Mouse (Mus musculus): ENCODE measurements around the gene Rpp25l. TPM values are rescaled to one million over a fixed set of nuclear protein-coding genes. Genes with fewer than 3 reads are reported as not detected.
"Not testable (repeated sequence)": the region's sequence is repeated elsewhere in the genome, so short reads cannot be mapped to it uniquely, and the experiment has no call there.

Gene Rpp25l
- 9.0 and 13.5 TPM in 2 replicates for polyA plus RNA-seq (2012; ENCODE audit: insufficient read depth, insufficient read length, missing spikeins)

- H3K4me1 ChIP-seq (ENCODE audit: control insufficient read depth, insufficient read depth, insufficient read length, low read length), result peaks cover 4% of the 10 kb centered on the region
- peak within 1 kb of the TSS; percentile 74 for H3K27ac ChIP-seq (replicated peaks; ENCODE audit: low read depth, low read length)
- peak within 1 kb of the TSS; percentile 96 for H3K4me3 ChIP-seq (ENCODE audit: insufficient read depth, low read depth, low read length)
These were observed at the start of gene Rpp25l for GRCm38 (mm10) chr4:41713197-41714067. Gene Rpp25l (minus strand): TSS chr4:41713534.

DNA sequence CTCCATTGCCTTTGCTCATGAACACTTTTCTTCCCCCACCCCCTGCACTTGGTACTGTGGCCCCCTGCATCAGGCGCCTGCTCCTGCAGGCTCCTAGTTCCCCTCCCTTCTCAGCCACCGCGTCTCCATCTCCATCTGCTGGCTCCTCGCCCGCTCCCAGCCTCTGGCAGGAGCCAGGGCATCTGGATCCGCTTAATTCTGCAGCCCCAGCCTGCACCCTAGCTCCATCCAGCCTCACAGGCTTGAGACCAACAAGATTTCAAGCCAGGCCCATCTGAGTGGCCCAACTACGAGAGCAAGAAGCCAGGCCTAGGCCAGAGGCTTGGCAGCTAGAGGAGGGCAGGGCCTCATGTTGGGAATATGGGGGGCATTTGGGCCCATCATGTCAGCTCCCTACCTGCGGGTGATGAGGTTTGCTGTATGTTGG lies 49.4 kb upstream of the Rpp25l start:
- 0 out of 2 replicates have a peak overlapping the region, but pooled peaks have one; percentile 7 for H3K4me3 ChIP-seq (ENCODE audit: insufficient read depth, low read depth, low read length)
- not testable (repeated sequence) for H3K4me1 ChIP-seq (ENCODE audit: control insufficient read depth, insufficient read depth, insufficient read length, low read length); H3K27ac ChIP-seq (replicated peaks; ENCODE audit: low read depth, low read length)

GRCm38 (mm10) chr4:41762099-41762687 lies 48.9 kb upstream of the Rpp25l start:
- Histone ChIP-seq H3K27ac (replicated peaks; ENCODE audit: low read depth, low read length) (no peak overlapping the region), H3K4me3 (ENCODE audit: insufficient read depth, low read depth, low read length) (0 out of 2 replicates have a peak overlapping the region, but pooled peaks have one; percentile 7), H3K4me1 (ENCODE audit: control insufficient read depth, insufficient read depth, insufficient read length, low read length) (peaks cover 7% of the 10 kb centered on the region)

DNA sequence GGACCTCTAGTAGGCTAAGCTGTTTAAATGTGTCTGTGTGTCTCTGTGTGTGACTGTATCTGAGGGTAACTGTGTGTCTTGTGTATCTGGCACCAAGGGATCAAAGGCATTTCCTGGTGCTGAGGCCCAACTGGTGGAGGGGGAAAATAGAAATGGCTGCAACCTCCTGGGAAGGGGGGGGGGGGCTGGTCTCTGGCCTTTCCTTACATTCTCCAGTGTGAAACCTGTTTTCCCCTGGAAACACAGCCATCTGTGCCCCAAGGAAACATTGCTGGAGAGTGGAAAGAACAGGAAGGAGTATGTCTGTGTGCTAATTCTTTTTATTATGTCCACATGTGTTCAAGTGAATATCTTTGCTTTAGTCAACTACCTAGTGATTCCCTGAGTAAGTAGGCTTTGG lies 48.3 kb upstream of the Rpp25l start:
- H3K4me3 ChIP-seq (ENCODE audit: insufficient read depth, low read depth, low read length), result peak overlapping the region; percentile 63; the same call in 1 of the 2 replicates
- H3K4me1 ChIP-seq (ENCODE audit: control insufficient read depth, insufficient read depth, insufficient read length, low read length), result peaks cover 7% of the 10 kb centered on the region
- no peak overlapping the region for H3K27ac ChIP-seq (replicated peaks; ENCODE audit: low read depth, low read length)

DNA sequence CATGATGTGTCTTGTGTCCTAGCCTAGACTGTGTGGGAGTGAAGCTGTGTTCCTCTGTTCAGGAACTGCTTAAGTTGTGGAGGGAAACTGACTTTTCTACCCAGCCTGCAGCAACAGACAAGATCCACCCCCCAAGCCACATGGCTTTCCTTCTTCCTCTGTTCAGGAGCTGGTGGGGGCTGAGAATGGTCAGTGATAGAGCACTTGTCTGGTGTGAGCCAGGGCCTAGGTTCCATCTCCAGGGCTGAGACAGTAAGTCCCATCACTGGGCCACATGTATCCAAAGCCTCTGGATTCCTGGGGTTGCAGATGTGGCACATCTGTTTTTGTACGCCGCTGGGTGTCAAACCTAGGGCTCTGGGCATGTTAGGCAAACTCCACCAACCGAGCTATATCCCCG lies 47.6 kb upstream of the Rpp25l start:
- peak overlapping the region; percentile 63 for H3K4me3 ChIP-seq (ENCODE audit: insufficient read depth, low read depth, low read length)
- H3K27ac ChIP-seq (replicated peaks; ENCODE audit: low read depth, low read length), result peak overlapping the region; percentile 50
- H3K4me1 ChIP-seq (ENCODE audit: control insufficient read depth, insufficient read depth, insufficient read length, low read length), result peaks cover 7% of the 10 kb centered on the region

- Histone ChIP-seq H3K27ac (replicated peaks; ENCODE audit: low read depth, low read length) (peak overlapping the region; percentile 69), H3K4me1 (ENCODE audit: control insufficient read depth, insufficient read depth, insufficient read length, low read length) (peaks cover 7% of the 10 kb centered on the region), H3K4me3 (ENCODE audit: insufficient read depth, low read depth, low read length) (peak overlapping the region; percentile 63)
These were observed 47.0 kb upstream of the Rpp25l start for GRCm38 (mm10) chr4:41760288-41760721.

GRCm38 (mm10) chr4:41759656-41760287 lies 46.4 kb upstream of the Rpp25l start:
- Histone ChIP-seq H3K4me3 (ENCODE audit: insufficient read depth, low read depth, low read length) (peak overlapping the region; percentile 31; the same call in 1 of the 2 replicates), H3K4me1 (ENCODE audit: control insufficient read depth, insufficient read depth, insufficient read length, low read length) (peaks cover 9% of the 10 kb centered on the region), H3K27ac (replicated peaks; ENCODE audit: low read depth, low read length) (peak overlapping the region; percentile 69)

- H3K4me1 ChIP-seq (ENCODE audit: control insufficient read depth, insufficient read depth, insufficient read length, low read length), result peaks cover 10% of the 10 kb centered on the region
- peak overlapping the region; percentile 69 for H3K27ac ChIP-seq (replicated peaks; ENCODE audit: low read depth, low read length)
- no peak overlapping the region for H3K4me3 ChIP-seq (ENCODE audit: insufficient read depth, low read depth, low read length)
These were observed 45.9 kb upstream of the Rpp25l start for GRCm38 (mm10) chr4:41759206-41759605.

DNA sequence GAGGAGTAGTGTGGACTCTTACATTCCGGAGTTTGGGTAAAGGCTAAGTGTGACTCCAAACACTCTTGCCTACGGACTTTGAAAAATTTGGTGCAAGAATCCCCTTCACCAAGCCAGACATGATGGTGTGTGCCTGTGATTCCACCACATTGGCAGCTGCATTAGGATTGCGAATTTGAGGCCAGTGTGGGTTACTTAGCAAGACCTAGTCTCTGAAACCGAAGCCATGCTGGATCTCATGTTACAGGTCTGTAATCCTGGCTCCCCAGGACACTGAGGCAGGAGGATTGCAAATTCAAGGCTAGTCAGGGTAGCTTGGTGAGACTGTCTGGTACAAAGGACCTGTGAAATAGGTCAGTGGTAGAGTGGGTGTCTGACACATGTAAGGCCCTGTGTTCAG lies 45.4 kb upstream of the Rpp25l start:
- peaks cover 10% of the 10 kb centered on the region for H3K4me1 ChIP-seq (ENCODE audit: control insufficient read depth, insufficient read depth, insufficient read length, low read length)
- H3K27ac ChIP-seq (replicated peaks; ENCODE audit: low read depth, low read length), result no peak overlapping the region
- H3K4me3 ChIP-seq (ENCODE audit: insufficient read depth, low read depth, low read length), result no peak overlapping the region

GRCm38 (mm10) chr4:41758021-41758420 lies 44.7 kb upstream of the Rpp25l start:
- Histone ChIP-seq H3K4me3 (ENCODE audit: insufficient read depth, low read depth, low read length) (no peak overlapping the region), H3K27ac (replicated peaks; ENCODE audit: low read depth, low read length) (no peak overlapping the region)

DNA sequence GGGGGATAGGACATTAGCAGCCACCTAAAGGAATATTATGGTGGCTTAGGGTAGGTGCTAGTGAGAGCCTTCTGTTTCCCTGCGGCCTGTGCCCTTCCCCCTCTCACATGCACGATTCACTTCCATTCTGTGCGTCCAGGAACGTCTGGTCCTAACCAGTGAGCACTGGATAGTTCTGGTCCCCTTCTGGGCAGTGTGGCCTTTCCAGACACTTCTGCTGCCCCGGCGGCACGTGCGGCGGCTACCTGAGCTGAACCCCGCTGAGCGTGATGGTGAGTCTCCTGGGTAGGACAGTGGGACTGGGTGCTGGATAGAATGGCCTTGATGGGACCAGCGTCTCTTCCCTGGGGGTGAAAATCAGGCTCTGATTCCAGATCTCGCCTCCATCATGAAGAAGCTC lies 44.0 kb upstream of the Rpp25l start:
- peaks cover 8% of the 10 kb centered on the region for H3K4me1 ChIP-seq (ENCODE audit: control insufficient read depth, insufficient read depth, insufficient read length, low read length)
- H3K27ac ChIP-seq (replicated peaks; ENCODE audit: low read depth, low read length), result no peak overlapping the region
- H3K4me3 ChIP-seq (ENCODE audit: insufficient read depth, low read depth, low read length), result no peak overlapping the region

More at GRCm38 (mm10) chr4:41758021-41758420, 44.7 kb upstream of the Rpp25l start:
- H3K4me1 ChIP-seq (ENCODE audit: control insufficient read depth, insufficient read depth, insufficient read length, low read length), result peaks cover 10% of the 10 kb centered on the region

DNA sequence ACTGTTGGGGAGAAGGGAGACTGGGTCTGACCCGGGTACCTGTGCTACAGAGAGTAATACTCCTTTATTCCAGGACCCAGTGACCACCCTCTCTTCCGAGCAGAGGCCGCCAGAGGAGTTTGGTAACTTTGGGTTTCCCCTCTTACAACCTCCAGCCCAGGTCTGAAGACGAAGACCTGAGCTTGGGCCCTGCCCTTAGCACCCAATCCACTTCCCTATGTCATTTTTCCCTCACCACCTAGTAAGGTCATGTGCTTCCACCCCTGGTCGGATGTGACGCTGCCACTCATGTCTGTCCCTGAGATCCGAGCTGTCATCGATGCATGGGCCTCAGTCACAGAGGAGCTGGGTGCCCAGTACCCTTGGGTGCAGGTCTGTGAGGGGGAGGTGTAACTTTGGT lies 43.1 kb upstream of the Rpp25l start:
- Histone ChIP-seq H3K4me3 (ENCODE audit: insufficient read depth, low read depth, low read length) (peak overlapping the region; percentile 81), H3K4me1 (ENCODE audit: control insufficient read depth, insufficient read depth, insufficient read length, low read length) (peaks cover 8% of the 10 kb centered on the region), H3K27ac (replicated peaks; ENCODE audit: low read depth, low read length) (no peak overlapping the region)

- Histone ChIP-seq H3K4me3 (ENCODE audit: insufficient read depth, low read depth, low read length) (peak within 1 kb of the TSS; percentile 81), H3K27ac (replicated peaks; ENCODE audit: low read depth, low read length) (peak within 1 kb of the TSS; percentile 90), H3K4me1 (ENCODE audit: control insufficient read depth, insufficient read depth, insufficient read length, low read length) (peaks cover 3% of the 10 kb centered on the region; the same call in 1 of the 2 replicates)
These were observed 42.3 kb upstream of the Rpp25l start, which contains the start of gene Sigmar1 for GRCm38 (mm10) chr4:41755338-41756305. Gene Sigmar1 (minus strand): TSS chr4:41756157.

DNA sequence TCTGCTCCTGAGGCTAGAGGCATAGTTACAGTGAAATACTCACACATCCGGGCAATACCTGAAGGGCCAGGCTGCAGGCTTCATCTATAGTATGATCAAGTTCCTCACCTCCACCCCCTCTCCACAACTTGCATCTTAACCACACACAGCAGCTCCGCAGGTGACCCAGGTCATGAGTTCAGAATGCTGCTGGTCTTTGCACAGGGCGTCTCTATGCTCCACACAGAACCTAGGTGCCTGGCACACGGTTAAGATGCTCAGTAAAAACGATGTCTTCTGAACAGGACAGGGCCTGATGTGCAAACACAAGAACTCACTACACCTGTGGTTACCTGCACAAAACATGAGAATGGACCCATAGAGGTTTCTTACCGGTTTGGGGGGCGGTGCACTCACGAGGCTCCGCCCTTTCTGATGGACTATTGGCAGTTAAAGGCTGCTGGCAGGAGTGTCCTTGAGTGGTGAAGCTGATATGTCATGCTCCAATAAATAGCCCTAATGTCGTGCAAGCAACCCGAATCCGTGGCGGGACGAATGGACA lies 41.5 kb upstream of the Rpp25l start, which contains the start of gene Galt:
Gene Galt (plus strand): TSS at position 432 of the 541 bp plus-strand sequence.
- H3K4me3 ChIP-seq (ENCODE audit: insufficient read depth, low read depth, low read length), result peak within 1 kb of the TSS; percentile 81
- peak within 1 kb of the TSS; percentile 90 for H3K27ac ChIP-seq (replicated peaks; ENCODE audit: low read depth, low read length)
- H3K4me1 ChIP-seq (ENCODE audit: control insufficient read depth, insufficient read depth, insufficient read length, low read length), result peaks cover 3% of the 10 kb centered on the region; the same call in 1 of the 2 replicates

Data from brown adipose tissue, adult 24 weeks (tissue).